Mouse (Mus musculus): ENCODE measurements around the gene 1110051M20Rik.

DNA sequence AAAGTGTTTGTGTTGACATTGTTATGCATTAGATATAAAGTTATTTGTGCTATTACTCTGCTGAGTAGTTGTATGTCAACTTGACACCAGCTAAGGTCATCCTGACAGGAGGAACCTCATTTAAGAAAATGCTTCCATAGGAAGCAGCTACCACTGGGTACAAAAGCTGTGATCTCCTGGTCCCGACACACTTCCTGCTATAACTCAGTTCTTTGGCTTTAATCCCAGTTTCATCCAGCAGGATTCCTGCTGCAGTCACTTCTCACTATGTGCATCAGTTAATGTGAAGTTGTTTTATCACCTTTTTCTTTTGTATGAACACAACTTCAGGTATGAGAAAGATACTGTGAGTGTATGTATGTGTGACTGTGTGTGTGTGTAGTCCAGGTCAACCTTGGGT, 2.3 kb downstream of the 1110051M20Rik start:
- TF ChIP-seq POLR2A (IDR thresholded peaks at IDR 0.05; ENCODE audit: insufficient read depth, low read depth, low read length) (no peak), CTCF (IDR thresholded peaks at IDR 0.05; ENCODE audit: insufficient read depth, low read depth, low read length) (no peak)
